Mouse (Mus musculus) liver, embryonic 14.5 days (tissue): ENCODE data around the gene Slc2a1. TPM values are rescaled to one million over a fixed set of nuclear protein-coding genes. Genes with fewer than 3 reads are reported as not detected.

Source experiments
- ATAC-seq: fragments of 200-750 bp; cut with Nextera tagmentation; 2 replicates; pipeline ENCODE4 v1.8.0; 2017; ENCODE audit warnings: moderate number of reproducible peaks, mild to moderate bottlenecking, moderate library complexity; ENCODE audit not compliant: insufficient read depth
- DNase-seq, 3 experiments: peaks; one replicate each; pipeline ENCODE4 v3.0.0-alpha.2; 2012 to 2013; ENCODE audit warnings: low read depth in 3 of 3, low spot score in 3 of 3
- H3K27ac ChIP-seq: fragments of 300-500 bp; sonication (generic); 2 replicates; pipeline ENCODE4 v1.5.1; 2014; ENCODE audit warnings: moderate library complexity, mild to moderate bottlenecking, control low read depth, inconsistent platforms
- H3K27me3 ChIP-seq: fragments of 300-500 bp; sonication (generic); 2 replicates; pipeline ENCODE4 v1.6.1; 2014; ENCODE audit warnings: mild to moderate bottlenecking, low read length, moderate library complexity; ENCODE audit not compliant: control insufficient read depth, insufficient read depth
- H3K36me3 ChIP-seq: fragments of 300-500 bp; sonication (generic); replicated peaks from 2 replicates; pipeline ENCODE4 v1.6.1; 2014; ENCODE audit warnings: low read depth; ENCODE audit not compliant: control insufficient read depth, insufficient read depth
- H3K4me1 ChIP-seq, 2 experiments: fragments of 200-500 bp in 1 of 2; fragments of 300-500 bp in 1 of 2; sonication (generic) in 1 of 2; replicated peaks; 2 replicates each; pipeline ENCODE4 v1.6.1; 2012 to 2014; ENCODE audit warnings: antibody characterized with exemption in 1 of 2, inconsistent platforms in 1 of 2, low read length in 1 of 2; ENCODE audit not compliant: control insufficient read depth in 2 of 2, insufficient read depth in 2 of 2
- H3K4me2 ChIP-seq: fragments of 300-500 bp; sonication (generic); 2 replicates; pipeline ENCODE4 v1.6.1; 2014; ENCODE audit warnings: low read depth, mild to moderate bottlenecking, control low read depth, moderate library complexity
- H3K4me3 ChIP-seq, 2 experiments: fragments of 200-500 bp in 1 of 2; fragments of 300-500 bp in 1 of 2; sonication (generic) in 1 of 2; 2 replicates each; pipeline ENCODE4 v1.5.1; 2012 to 2014; ENCODE audit warnings: low read depth in 2 of 2, low read length in 2 of 2, mild to moderate bottlenecking in 2 of 2, control low read depth in 1 of 2, inconsistent platforms in 1 of 2, moderate library complexity in 1 of 2; ENCODE audit not compliant: insufficient read depth in 1 of 2
- H3K9ac ChIP-seq: fragments of 300-500 bp; sonication (generic); replicated peaks from 2 replicates; pipeline ENCODE4 v1.6.1; 2014; ENCODE audit warnings: mild to moderate bottlenecking, control low read depth, moderate library complexity
- H3K9me3 ChIP-seq: fragments of 300-500 bp; sonication (generic); 2 replicates; pipeline ENCODE4 v1.6.1; 2016; ENCODE audit warnings: low read length, mixed read lengths; ENCODE audit not compliant: control insufficient read depth
- CTCF ChIP-seq: IDR thresholded peaks from 2 replicates; pipeline ENCODE4 v1.5.1; 2016; ENCODE audit warnings: antibody characterized with exemption, low read depth, control low read depth
- EP300 ChIP-seq: IDR thresholded peaks from 2 replicates; pipeline ENCODE4 v1.6.1; 2016; ENCODE audit warnings: antibody characterized with exemption, low read depth
- WGBS: fragments of 180-500 bp; shearing (Covaris S2); extraction: QIAGEN DNeasy Blood & Tissue Kit; methylation state at CpG from one replicate; pipeline ENCODE4 v1.1.7; 2014; ENCODE audit not compliant: insufficient replicate concordance; 5-methylcytosine and 5-hydroxymethylcytosine counted together
- polyA plus RNA-seq, 2 experiments: library from polyadenylated mRNA; depleted of rRNA in 1 of 2; stranded (reverse) in 1 of 2; unstranded in 1 of 2; fragments of >200 nt; fragmentation: Nextera tagmentation in 1 of 2; extraction: Ambion mirVana in 1 of 2; gene quantifications; 2 replicates each; pipeline versions ENCODE4 v1.2.1 to v1.2.3; 2012 to 2014

The Slc2a1 gene
- polyA plus RNA-seq, 2 experiments, result 173 to 259 TPM

- WGBS, result 93% methylated on average over 13 of the region's 13 CpGs
- no peak overlapping the region for H3K4me2 ChIP-seq
- H3K36me3 ChIP-seq, result peaks cover 100% of the 10 kb centered on the region
- H3K27me3 ChIP-seq, result no peaks in the 10 kb centered on the region
- no peak for ATAC-seq
- no peaks in the 10 kb centered on the region for H3K9me3 ChIP-seq
- TF ChIP-seq EP300, result no peak
- TF ChIP-seq CTCF, result no peak
- H3K4me3 ChIP-seq, result no peak overlapping the region
- H3K4me1 ChIP-seq, result peaks cover 6 to 7% of the 10 kb centered on the region in 2 experiments; a peak in 3 of 4 replicates
- DNase-seq, result no peak
- no peak overlapping the region for H3K27ac ChIP-seq
- no peak overlapping the region for H3K9ac ChIP-seq
These were observed 24.8 kb downstream of the Slc2a1 start for GRCm38 (mm10) chr4:119133306-119133705.

- peaks cover 2% of the 10 kb centered on the region in 2 experiments; a peak in 2 of 4 replicates for H3K4me1 ChIP-seq
- no peak overlapping the region for H3K4me2 ChIP-seq
- TF ChIP-seq EP300, result no peak
- no peak for TF ChIP-seq CTCF
- ATAC-seq (no peak), DNase-seq (no peak)
- H3K4me3 ChIP-seq, result no peak overlapping the region
- 91% methylated on average over 13 of the region's 13 CpGs for WGBS
- no peak overlapping the region for H3K9ac ChIP-seq
- peaks cover 95% of the 10 kb centered on the region for H3K36me3 ChIP-seq
- H3K9me3 ChIP-seq, result no peaks in the 10 kb centered on the region
- no peak overlapping the region for H3K27ac ChIP-seq
- no peaks in the 10 kb centered on the region for H3K27me3 ChIP-seq
These were observed 25.3 kb downstream of the Slc2a1 start for GRCm38 (mm10) chr4:119133860-119134259.

- DNase-seq (no peak), ATAC-seq (no peak)
- Histone ChIP-seq H3K4me3 (no peak overlapping the region), H3K9me3 (no peaks in the 10 kb centered on the region), H3K36me3 (peaks cover 60% of the 10 kb centered on the region), H3K9ac (no peak overlapping the region), H3K27ac (no peak overlapping the region), H3K27me3 (no peaks in the 10 kb centered on the region), H3K4me1 (peaks cover 2% of the 10 kb centered on the region in 2 experiments; a peak in 1 of 4 replicates), H3K4me2 (no peak overlapping the region)
- WGBS, result 41% methylated on average over 8 of the region's 8 CpGs
- no peak for TF ChIP-seq CTCF
- TF ChIP-seq EP300, result no peak; the same call in 1 of the 2 replicates
These were observed 28.8 kb downstream of the Slc2a1 start for GRCm38 (mm10) chr4:119137313-119137712.

- DNase-seq (peak in 1 of 3 experiments; percentile 45), ATAC-seq (peak; percentile 58)
- Histone ChIP-seq H3K9ac (no peak overlapping the region), H3K4me1 (peaks cover 2 to 5% of the 10 kb centered on the region in 2 experiments; a peak in 2 of 4 replicates), H3K27me3 (no peaks in the 10 kb centered on the region), H3K4me2 (no peak overlapping the region), H3K9me3 (no peaks in the 10 kb centered on the region), H3K36me3 (peaks cover 52% of the 10 kb centered on the region), H3K4me3 (no peak overlapping the region), H3K27ac (no peak overlapping the region)
- TF ChIP-seq EP300 (no peak), CTCF (no peak)
- WGBS, result 53% methylated on average over 18 of the region's 18 CpGs
These were observed 29.7 kb downstream of the Slc2a1 start for GRCm38 (mm10) chr4:119138171-119138570.

- H3K27ac ChIP-seq, result no peak overlapping the region
- no peak overlapping the region for H3K4me2 ChIP-seq
- H3K27me3 ChIP-seq, result no peaks in the 10 kb centered on the region; the same call in 1 of the 2 replicates
- no peak overlapping the region for H3K4me3 ChIP-seq
- 70% methylated on average over 8 of the region's 8 CpGs for WGBS
- ATAC-seq (no peak), DNase-seq (no peak)
- H3K4me1 ChIP-seq, result peaks cover 2 to 5% of the 10 kb centered on the region in 2 experiments; a peak in 2 of 4 replicates
- TF ChIP-seq EP300 (no peak), CTCF (no peak)
- H3K36me3 ChIP-seq, result peaks cover 46% of the 10 kb centered on the region
- H3K9ac ChIP-seq, result no peak overlapping the region
- H3K9me3 ChIP-seq, result no peaks in the 10 kb centered on the region
These were observed 30.3 kb downstream of the Slc2a1 start for GRCm38 (mm10) chr4:119138776-119139175.
